Mouse (Mus musculus) thymus, postnatal 36 days (tissue): Measurements from ENCODE around the gene Arhgap36.

Source experiments
- DNase-seq, 2 experiments: peaks; one replicate each; pipeline ENCODE4 v3.0.0; 2022; ENCODE audit warnings: mixed read lengths in 2 of 2

The Arhgap36 gene

DNA sequence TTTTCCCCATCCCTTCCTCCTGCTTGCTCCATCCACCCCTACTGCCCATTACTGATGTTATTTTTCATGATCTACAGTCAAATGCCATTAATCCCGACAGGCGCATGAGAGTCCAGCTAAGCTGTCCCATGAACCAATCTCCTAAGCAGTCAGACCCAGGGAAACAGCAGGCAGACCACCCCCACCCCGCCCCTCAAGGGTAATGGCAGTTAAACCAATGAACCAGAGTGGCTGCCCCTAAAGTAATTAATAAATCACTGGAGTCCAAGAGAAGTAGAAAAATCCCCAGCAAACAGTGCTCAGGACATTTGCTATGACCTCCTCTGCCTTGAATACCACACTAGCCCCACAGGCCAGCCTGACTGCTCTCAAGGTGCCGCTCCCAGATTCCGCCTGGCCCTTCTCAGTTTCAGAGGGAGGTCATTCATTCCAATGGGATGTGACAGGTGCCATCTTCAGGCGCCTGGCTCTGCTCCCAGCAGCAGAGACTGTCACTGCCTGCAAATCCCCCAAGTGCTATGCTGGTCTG lies at the start of gene Arhgap36:
Gene Arhgap36 (plus strand): TSS at position 504 of the 529 bp plus-strand sequence.
- no peak for DNase-seq

DNA sequence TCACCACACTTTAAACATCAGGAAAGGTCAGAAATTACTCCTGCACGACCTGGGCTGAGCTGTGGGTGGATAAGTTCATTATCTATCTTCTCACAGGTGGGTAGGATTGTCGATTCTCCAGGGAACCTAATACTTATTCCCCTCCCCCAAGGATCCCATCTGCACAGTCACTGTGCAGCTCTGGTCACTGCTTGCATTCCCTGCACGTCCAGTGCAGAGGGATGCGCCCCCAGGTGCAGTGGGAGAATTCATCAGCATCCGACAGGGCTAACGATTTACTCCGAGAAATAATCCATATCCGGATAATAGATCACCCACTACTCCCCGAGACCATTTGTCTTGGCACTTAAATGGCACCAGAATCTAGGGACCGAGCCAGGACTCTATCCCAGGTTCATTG lies 6.0 kb upstream of the Arhgap36 start:
- no peak for DNase-seq

DNA sequence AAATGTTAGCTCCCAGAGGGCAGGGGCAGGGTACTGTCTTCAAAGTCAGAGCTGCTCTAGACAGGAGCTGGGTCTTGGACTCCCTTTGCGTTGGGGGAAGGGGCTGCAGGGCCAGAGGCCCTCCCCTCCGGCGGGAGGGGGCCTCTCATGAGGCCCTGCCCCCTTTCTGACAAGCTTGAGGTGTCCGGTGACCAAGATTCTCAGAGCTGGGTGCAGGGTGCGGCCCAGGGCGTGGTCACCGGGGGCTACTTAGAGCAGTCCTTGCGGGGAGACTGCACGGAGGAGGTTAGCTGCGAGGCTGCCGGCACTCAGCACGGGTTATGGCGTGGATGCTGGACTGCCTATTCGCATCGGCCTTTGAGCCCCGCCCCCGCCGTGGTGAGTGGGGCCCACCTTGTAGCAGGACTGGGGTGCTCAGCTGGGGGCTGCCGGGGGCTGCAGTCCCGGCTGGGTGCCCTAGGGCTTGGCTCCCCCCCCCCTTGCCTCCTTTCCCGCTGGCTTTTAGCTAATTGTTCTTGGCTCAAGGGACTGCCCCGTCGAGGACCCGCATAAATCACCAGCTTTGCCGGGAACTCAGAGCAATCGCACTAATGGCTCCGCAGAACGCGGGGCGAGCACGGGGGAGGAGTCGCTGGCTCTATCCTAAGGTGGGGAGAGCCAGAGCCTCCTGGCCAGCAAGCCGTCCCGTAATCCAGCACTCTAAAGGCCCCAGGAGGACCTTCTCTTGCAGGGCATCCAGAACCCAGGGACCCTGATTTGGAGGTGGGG lies 6.7 kb downstream of the Arhgap36 start:
- DNase-seq = peak in 1 of 2 experiments; percentile 5

DNA sequence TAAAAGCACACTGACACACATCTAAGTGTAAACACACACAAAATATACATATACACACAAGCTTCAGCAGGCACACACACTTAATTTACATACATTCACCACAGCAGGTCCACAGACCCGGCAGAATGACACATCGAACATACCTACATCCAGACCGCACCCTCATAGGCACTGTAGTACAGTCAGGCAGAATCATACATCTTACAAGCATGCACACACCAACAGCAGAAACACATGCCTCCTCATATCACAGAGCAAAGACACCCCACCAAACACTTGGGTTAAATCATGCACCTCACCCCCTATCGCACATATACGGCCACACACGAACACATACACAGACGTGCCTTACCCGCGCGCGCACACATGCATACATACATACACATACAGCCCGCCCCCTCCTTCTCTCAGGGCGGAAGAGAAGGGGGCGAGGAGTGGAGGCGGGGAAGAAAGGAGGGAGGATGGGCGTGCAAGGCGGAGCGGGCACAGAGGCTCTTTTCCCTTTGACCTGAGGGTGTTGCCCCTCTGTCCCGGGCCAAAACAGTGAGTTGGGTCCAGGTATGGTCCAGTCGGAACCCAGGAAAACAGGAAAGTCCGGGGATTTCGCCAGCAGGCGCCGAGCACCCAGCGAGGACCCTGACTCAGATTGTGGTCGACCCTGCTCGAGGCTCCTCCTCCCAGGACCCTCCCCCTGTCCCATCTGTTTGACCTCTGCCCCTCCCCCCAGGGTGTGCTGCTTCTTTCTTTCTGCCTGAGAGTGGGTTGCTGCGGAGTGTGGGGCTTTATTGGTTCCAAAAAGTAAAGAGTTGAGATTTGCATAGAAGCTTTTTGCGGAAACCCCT lies 16.4 kb downstream of the Arhgap36 start:
- DNase-seq = no peak

DNA sequence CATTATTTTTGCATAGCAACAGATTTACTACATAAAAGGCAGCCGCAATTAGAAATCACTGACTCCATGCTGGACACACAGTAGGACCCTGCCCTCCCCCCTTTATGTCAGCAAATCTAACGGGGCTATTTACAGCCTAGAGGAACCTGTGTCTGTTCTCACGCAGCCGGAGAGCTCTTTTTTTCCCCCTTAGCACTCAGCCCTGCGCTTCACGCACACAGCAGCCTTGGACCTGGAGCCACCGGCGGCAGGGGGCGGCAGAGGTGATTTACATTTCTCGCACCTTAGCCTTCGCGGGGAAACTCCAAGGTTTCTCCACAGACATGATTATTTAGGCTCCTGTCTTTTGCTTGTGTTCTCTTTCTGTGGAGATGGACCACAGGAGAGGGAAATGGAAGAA lies 17.1 kb downstream of the Arhgap36 start:
- no peak for DNase-seq

DNA sequence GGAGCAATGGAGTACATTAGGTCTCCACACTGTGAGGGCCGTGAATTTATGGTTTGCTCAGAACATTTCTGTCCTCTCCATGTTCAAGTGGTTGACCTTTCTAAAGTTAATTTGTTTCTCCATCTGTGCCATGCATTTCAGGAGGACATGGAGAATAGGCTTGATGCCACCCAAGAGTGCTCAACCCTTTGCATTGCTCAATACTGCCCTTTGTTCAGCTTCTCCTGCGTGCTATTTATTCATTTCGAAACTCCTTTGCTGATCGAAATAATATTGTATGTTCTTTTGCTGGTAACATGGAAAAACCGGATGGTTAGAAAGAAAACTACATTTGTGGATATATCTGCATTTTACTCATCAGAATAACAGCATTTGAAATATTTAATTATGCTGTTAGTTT lies 25.4 kb downstream of the Arhgap36 start:
- no peak for DNase-seq

DNA sequence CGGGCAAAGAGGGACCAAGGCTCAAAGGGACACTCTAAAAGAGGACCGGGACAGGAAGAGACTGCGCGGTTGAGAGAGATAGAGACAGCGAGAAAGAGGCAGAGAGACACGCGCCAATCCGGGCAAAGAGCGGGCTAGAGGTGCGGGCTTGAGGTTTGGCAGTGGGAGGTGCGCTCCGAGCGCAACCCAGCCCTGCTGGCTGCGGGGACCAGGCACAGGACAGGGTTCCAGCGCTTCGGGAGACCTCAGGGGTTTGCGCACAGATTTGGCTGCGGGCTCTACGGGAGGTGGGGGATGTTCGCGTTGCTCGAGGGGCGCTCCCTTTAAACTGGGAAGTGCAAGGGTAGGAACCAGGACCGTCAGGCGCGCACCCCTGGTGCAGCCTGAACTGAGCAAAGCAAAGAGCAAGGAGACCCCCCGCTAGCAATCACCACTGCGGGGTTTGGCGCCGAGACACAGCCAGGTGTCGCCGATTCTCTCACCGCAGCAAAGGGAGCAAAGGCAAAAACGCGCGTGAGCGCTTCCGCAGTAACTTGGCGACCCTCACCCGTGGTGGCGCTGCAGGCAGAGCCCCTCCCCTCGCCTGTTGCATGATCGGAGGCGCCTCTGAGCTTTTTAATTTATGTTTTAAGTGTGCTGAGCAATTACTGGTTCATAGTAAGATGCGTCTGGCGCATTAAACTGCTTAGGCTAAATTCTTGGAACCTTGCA lies 30.1 kb downstream of the Arhgap36 start:
- no peak for DNase-seq
